Mouse (Mus musculus): ENCODE results near the gene Pex12.

GRCm38 (mm10) chr11:83271151-83271950 is 31.0 kb downstream of the Pex12 start:
- no peak for TF ChIP-seq CTCF (IDR thresholded peaks at IDR 0.05; ENCODE audit: low read depth, low read length)
- no peak for TF ChIP-seq POLR2A (IDR thresholded peaks at IDR 0.05; ENCODE audit: borderline replicate concordance, low read depth, low read length)

All from bone marrow macrophage, adult 2 months (primary cell).